Mouse (Mus musculus): Measurements from ENCODE around the gene 9230113P08Rik. TPM values are rescaled to one million over a fixed set of nuclear protein-coding genes. Genes with fewer than 3 reads are reported as not detected.
"Not testable (repeated sequence)": the region's sequence is repeated elsewhere in the genome, so short reads cannot be mapped to it uniquely, and the experiment has no call there.

9230113P08Rik gene
- total RNA-seq (2021): not detected
- long read RNA-seq, experiment 1: 0 reads
- long read RNA-seq, experiment 2: 0 reads

DNA sequence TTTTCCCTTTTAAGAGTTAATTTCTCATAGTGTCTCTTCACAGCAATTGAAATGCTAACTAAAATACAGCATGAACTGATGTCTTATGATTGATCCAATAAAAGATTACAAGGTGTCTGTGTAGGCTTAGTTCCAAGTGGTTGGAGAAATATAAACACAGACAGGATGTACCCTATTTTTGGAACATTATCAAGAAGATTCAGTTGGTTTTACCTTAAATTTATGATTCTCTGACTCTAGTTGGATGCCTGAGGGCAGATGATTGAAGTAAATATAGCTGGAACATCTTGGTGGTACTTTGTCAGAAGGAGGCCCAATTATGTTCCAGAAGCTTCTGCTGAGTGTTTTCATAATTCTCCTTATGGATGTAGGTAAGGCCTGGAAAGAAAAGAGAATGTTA lies at the start of gene 9230113P08Rik:
Gene 9230113P08Rik, plus strand, starts transcription at position 301 of the 400 bp plus-strand sequence.
- DNase-seq; intact Hi-C loops (cut with DNase I): not testable (repeated sequence)

DNA sequence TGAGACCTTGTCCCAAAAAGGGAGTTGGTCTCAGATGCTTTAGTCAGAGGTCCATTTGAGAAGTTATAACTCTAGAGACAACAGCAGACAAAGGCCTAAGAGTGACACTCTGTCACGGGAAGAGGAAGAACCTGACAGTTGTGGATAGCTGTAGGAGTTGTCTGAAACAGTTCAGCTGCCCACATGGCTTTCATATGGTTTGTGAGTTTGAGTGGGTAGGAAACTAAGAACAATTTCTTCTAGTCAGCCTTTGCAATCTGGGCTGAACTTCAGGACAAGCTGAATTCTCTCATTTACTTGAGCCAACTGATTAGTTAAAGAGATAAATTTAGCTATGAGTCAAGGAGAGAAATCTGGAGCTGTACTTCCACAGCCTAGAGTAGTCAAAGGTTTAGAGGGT lies 15.1 kb upstream of the 9230113P08Rik start:
- intact Hi-C loops (cut with DNase I); DNase-seq: not testable (repeated sequence)

DNA sequence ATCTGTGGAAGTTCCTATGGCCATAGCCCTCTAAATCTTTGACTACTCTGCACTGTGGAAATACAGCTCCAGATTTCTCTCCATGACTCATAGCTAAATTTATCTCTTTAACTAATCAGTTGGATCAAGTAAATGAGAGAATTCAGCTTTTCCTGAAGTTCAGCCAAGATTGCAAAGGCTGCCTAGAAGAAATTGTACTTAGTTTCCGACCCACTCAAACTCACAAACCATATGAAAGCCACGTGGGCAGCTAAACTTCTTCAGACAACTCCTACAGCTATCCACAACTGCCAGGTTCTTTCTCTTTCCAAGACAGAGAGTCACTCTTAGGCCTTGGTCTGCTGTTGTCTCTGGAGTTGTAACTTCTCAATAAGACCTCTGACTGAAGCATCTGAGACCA lies 3.7 kb upstream of the 9230113P08Rik start:
- DNase-seq: no peak
- intact Hi-C loops (cut with DNase I): no loop called here

DNA sequence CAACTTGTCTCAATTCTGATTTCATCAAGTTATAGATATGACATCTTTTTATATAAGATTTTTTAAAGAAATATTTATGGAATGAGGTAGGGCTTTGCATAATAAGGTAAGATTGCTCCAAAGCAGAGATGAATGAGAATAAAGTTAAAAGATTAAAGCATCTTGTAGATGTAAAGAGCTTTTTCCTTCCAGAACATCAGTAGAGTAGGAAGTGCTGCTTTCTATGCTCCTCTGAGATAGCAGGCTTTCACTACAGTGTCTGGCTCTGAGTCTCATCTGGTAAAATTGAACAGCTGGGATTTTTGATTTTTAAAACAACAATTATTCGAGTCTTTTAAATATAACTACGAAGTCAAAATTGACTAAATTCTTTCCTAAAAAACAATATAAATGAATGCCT lies 22.6 kb downstream of the 9230113P08Rik start:
- intact Hi-C loops (cut with DNase I): no loop called here
- DNase-seq: no peak

Other genes with a start within 250 kb of the 9230113P08Rik start
- not detected for gene Pate1, start 221.0 kb upstream of the 9230113P08Rik start, total RNA-seq (2021)
- not detected for gene Gm17677, start 167.4 kb upstream of the 9230113P08Rik start, total RNA-seq (2021)
- gene Gm17727, start 130.3 kb upstream of the 9230113P08Rik start, total RNA-seq (2021): not detected
- gene Gm27235, start 118.3 kb upstream of the 9230113P08Rik start, total RNA-seq (2021): not detected
- gene D730048I06Rik, start 118.3 kb upstream of the 9230113P08Rik start, total RNA-seq (2021): not detected
- gene 9230110F15Rik, start 64.3 kb upstream of the 9230113P08Rik start, total RNA-seq (2021): not detected
- gene Gm5916, start 220.4 kb downstream of the 9230113P08Rik start, total RNA-seq (2021): not detected